Mouse (Mus musculus): ENCODE results near the gene Samhd1. TPM values are rescaled to one million over a fixed set of nuclear protein-coding genes. Genes with fewer than 3 reads are reported as not detected.

Samhd1 gene
- polyA plus RNA-seq, 1 experiment from 2014 or later: 32.4 TPM

DNA sequence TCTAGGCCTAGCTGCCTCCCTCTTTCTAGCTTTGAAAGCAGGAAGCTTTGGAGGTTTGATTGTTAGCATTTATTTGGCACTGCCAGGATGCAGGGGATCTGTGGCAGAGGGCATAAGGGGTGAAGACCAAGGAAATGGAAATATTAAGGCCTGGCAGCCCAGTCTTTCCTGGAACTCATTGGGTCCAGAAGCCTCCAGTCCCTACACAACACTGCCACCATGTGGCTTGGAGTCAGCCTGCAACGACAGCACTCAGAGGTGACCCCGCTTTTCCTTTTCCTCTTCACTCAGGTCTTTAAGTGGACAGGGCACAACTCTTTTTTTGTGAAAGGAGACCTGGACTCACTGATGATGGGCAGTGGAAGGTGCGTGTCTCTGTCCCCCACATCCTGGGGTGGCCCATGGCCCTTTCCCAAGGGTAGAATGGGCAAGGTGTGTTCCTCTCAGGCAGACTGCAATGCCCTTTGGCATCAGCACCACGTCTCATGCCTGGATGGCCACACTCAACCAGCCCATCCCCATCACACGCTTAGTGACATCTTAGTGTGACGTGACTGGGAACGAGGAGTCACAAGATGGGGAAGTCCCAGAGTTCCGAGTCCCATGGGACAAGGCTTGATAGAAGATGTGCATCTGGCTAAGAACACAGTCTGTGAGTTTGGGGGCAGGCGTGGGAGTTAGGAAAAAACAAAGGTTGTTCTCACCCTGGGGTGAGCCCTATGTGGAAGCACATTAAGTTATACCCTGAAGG lies 39.9 kb downstream of the Samhd1 start:
- WGBS: 57% methylated on average over 9 of the region's 9 CpGs
- Histone ChIP-seq H3K9ac (ENCODE audit: low read length) (no peak overlapping the region), H3K4me2 (ENCODE audit: low read depth, low read length) (no peak overlapping the region), H3K9me3 (ENCODE audit: control insufficient read depth, low read length) (no peaks in the 10 kb centered on the region), H3K27ac (ENCODE audit: low read length) (no peak overlapping the region), H3K36me3 (ENCODE audit: control insufficient read depth, insufficient read depth, low read length) (no peaks in the 10 kb centered on the region; the same call in 1 of the 2 replicates), H3K4me1 (replicated peaks; ENCODE audit: control insufficient read depth, insufficient read depth, low read length) (peaks cover 9% of the 10 kb centered on the region), H3K27me3 (ENCODE audit: control insufficient read depth, insufficient read depth, low read depth, low read length) (no peaks in the 10 kb centered on the region), H3K4me3 (ENCODE audit: low read length) (no peak overlapping the region)
- ATAC-seq (ENCODE audit: low read depth): peak; percentile 65

GRCm38 (mm10) chr2:157092024-157092423 lies 43.0 kb downstream of the Samhd1 start:
- no peak overlapping the region for H3K4me3 ChIP-seq (ENCODE audit: low read length)
- no peak overlapping the region for H3K27ac ChIP-seq (ENCODE audit: low read length)
- no peaks in the 10 kb centered on the region; the same call in 1 of the 2 replicates for H3K36me3 ChIP-seq (ENCODE audit: control insufficient read depth, insufficient read depth, low read length)
- peak; percentile 57 for ATAC-seq (ENCODE audit: low read depth)
- no peak overlapping the region for H3K9ac ChIP-seq (ENCODE audit: low read length)
- no peak overlapping the region for H3K4me2 ChIP-seq (ENCODE audit: low read depth, low read length)
- H3K4me1 ChIP-seq (replicated peaks; ENCODE audit: control insufficient read depth, insufficient read depth, low read length): peaks cover 9% of the 10 kb centered on the region
- no peaks in the 10 kb centered on the region for H3K27me3 ChIP-seq (ENCODE audit: control insufficient read depth, insufficient read depth, low read depth, low read length)
- H3K9me3 ChIP-seq (ENCODE audit: control insufficient read depth, low read length): no peaks in the 10 kb centered on the region
- 25% methylated on average over 8 of the region's 8 CpGs for whole genome bisulfite sequencing

DNA sequence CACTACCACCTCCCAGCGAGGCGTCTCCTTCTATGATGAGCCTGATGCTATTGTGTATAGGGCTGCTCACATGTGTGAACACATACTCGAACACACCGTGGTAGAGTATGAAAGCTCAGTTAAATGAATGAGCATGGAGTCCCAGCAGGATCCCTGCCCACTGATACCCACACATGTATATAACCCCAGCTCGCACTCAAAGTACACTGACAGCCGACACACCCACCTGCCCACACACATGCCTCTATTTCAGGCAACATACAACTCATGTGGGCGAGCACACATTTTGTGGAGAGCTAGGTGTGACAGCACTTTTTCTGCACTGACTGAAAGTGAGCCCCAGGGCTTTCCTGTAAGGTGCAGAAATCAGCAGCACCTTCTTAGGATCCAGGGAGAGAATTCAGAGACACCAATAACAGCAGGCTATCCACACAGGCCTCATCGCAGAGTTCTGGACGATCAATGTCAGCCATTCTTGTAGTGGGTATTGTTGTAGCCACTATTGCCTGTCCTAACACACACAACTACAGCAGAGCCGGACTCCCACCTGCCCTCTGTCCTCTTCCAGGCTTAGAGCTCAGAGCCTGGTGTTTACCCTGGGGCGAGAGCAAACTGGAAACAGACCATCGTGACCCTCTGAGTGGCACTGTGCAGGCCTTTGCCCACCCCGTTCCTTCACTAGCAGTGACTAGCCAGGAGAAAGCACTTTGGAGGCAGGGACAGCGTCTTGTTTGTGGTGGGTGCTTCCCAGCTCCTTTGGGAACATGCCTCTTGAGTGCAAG lies 47.3 kb downstream of the Samhd1 start:
- H3K4me1 ChIP-seq (replicated peaks; ENCODE audit: control insufficient read depth, insufficient read depth, low read length): peaks cover 13% of the 10 kb centered on the region
- 0 out of 2 replicates have a peak overlapping the region, but pooled peaks have one; percentile 11 for H3K9ac ChIP-seq (ENCODE audit: low read length)
- H3K9me3 ChIP-seq (ENCODE audit: control insufficient read depth, low read length): no peaks in the 10 kb centered on the region
- H3K27me3 ChIP-seq (ENCODE audit: control insufficient read depth, insufficient read depth, low read depth, low read length): no peaks in the 10 kb centered on the region
- no peak overlapping the region for H3K4me3 ChIP-seq (ENCODE audit: low read length)
- H3K27ac ChIP-seq (ENCODE audit: low read length): no peak overlapping the region
- WGBS: 75% methylated on average over 14 of the region's 14 CpGs
- H3K4me2 ChIP-seq (ENCODE audit: low read depth, low read length): no peak overlapping the region
- no peaks in the 10 kb centered on the region for H3K36me3 ChIP-seq (ENCODE audit: control insufficient read depth, insufficient read depth, low read length)
- ATAC-seq (ENCODE audit: low read depth): no peak

- 81% methylated on average over 8 of the region's 8 CpGs for WGBS
- Histone ChIP-seq H3K4me3 (ENCODE audit: low read length) (no peak within 1 kb of the TSS), H3K4me1 (replicated peaks; ENCODE audit: control insufficient read depth, insufficient read depth, low read length) (peaks cover 7% of the 10 kb centered on the region), H3K9ac (ENCODE audit: low read length) (no peak within 1 kb of the TSS), H3K36me3 (ENCODE audit: control insufficient read depth, insufficient read depth, low read length) (no peaks in the 10 kb centered on the region), H3K27me3 (ENCODE audit: control insufficient read depth, insufficient read depth, low read depth, low read length) (no peaks in the 10 kb centered on the region), H3K4me2 (ENCODE audit: low read depth, low read length) (no peak within 1 kb of the TSS), H3K27ac (ENCODE audit: low read length) (no peak within 1 kb of the TSS), H3K9me3 (ENCODE audit: control insufficient read depth, low read length) (no peaks in the 10 kb centered on the region)
- no peak for ATAC-seq (ENCODE audit: low read depth)
Measured at GRCm38 (mm10) chr2:157086796-157087195, 48.3 kb downstream of the Samhd1 start, which contains the start of gene Tldc2. Gene Tldc2, plus strand, starts transcription at chr2:157087055.

DNA sequence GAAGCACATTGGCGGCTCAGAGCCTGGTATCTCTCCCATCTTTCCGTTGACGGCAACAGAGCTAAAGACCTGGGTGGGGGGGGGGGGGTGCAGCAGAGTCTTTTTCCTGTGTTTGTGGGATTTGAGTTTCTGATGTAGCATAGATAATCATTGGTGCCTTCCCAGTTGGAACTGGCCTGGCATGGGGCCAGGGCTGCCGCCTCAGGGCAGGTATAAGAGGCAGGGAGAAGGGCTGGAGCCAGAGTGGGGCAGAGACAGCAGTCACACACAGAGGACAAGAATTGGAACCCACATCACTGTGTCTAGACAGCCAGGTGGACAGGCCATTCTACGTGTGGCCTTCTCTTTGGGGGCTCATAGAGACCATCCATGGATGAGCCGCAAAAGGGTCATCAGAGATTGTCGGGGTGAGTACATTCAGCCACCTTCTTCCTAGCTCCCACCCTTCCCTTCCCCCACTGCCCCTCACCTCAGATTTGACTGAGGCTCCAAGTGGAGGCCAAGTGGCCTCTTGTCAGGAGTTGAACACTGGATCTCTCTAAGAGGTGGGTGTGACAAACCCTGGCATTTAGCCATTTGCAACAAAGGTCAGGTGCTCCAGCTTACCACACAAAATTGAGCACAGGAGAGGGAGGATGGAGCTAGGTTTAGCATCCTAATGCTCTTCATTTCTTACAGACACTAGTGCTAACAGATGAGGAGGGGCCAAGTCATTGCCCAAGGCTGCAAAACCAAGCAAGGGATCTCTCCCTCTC lies 50.1 kb downstream of the Samhd1 start:
- Histone ChIP-seq H3K4me1 (replicated peaks; ENCODE audit: control insufficient read depth, insufficient read depth, low read length) (peaks cover 4% of the 10 kb centered on the region; the same call in 1 of the 2 replicates), H3K9me3 (ENCODE audit: control insufficient read depth, low read length) (no peaks in the 10 kb centered on the region), H3K9ac (ENCODE audit: low read length) (no peak overlapping the region), H3K27ac (ENCODE audit: low read length) (no peak overlapping the region), H3K27me3 (ENCODE audit: control insufficient read depth, insufficient read depth, low read depth, low read length) (no peaks in the 10 kb centered on the region), H3K36me3 (ENCODE audit: control insufficient read depth, insufficient read depth, low read length) (no peaks in the 10 kb centered on the region), H3K4me2 (ENCODE audit: low read depth, low read length) (no peak overlapping the region), H3K4me3 (ENCODE audit: low read length) (no peak overlapping the region)
- peak; percentile 34; the same call in 1 of the 2 replicates for ATAC-seq (ENCODE audit: low read depth)
- 66% methylated on average over 7 of the region's 7 CpGs for WGBS

GRCm38 (mm10) chr2:157081960-157082359 lies 53.1 kb downstream of the Samhd1 start:
- Histone ChIP-seq H3K4me2 (ENCODE audit: low read depth, low read length) (no peak overlapping the region), H3K4me3 (ENCODE audit: low read length) (no peak overlapping the region), H3K4me1 (replicated peaks; ENCODE audit: control insufficient read depth, insufficient read depth, low read length) (peaks cover 13% of the 10 kb centered on the region), H3K9me3 (ENCODE audit: control insufficient read depth, low read length) (no peaks in the 10 kb centered on the region), H3K27ac (ENCODE audit: low read length) (no peak overlapping the region), H3K9ac (ENCODE audit: low read length) (no peak overlapping the region), H3K36me3 (ENCODE audit: control insufficient read depth, insufficient read depth, low read length) (no peaks in the 10 kb centered on the region), H3K27me3 (ENCODE audit: control insufficient read depth, insufficient read depth, low read depth, low read length) (no peaks in the 10 kb centered on the region)
- ATAC-seq (ENCODE audit: low read depth): no peak
- 32% methylated on average over 7 of the region's 7 CpGs for WGBS

GRCm38 (mm10) chr2:157081331-157081730 lies 53.7 kb downstream of the Samhd1 start:
- Histone ChIP-seq H3K4me3 (ENCODE audit: low read length) (no peak overlapping the region), H3K36me3 (ENCODE audit: control insufficient read depth, insufficient read depth, low read length) (no peaks in the 10 kb centered on the region), H3K27ac (ENCODE audit: low read length) (no peak overlapping the region), H3K4me2 (ENCODE audit: low read depth, low read length) (no peak overlapping the region), H3K9me3 (ENCODE audit: control insufficient read depth, low read length) (no peaks in the 10 kb centered on the region), H3K9ac (ENCODE audit: low read length) (no peak overlapping the region), H3K27me3 (ENCODE audit: control insufficient read depth, insufficient read depth, low read depth, low read length) (no peaks in the 10 kb centered on the region), H3K4me1 (replicated peaks; ENCODE audit: control insufficient read depth, insufficient read depth, low read length) (peaks cover 20% of the 10 kb centered on the region)
- ATAC-seq (ENCODE audit: low read depth): no peak
- 92% methylated on average over 8 of the region's 8 CpGs for WGBS

GRCm38 (mm10) chr2:157079701-157080180 lies 55.3 kb downstream of the Samhd1 start:
- peak overlapping the region; percentile 95 for H3K9ac ChIP-seq (ENCODE audit: low read length)
- no peaks in the 10 kb centered on the region for H3K9me3 ChIP-seq (ENCODE audit: control insufficient read depth, low read length)
- H3K4me1 ChIP-seq (replicated peaks; ENCODE audit: control insufficient read depth, insufficient read depth, low read length): peaks cover 31% of the 10 kb centered on the region
- no peaks in the 10 kb centered on the region for H3K27me3 ChIP-seq (ENCODE audit: control insufficient read depth, insufficient read depth, low read depth, low read length)
- WGBS: 10% methylated on average over 16 of the region's 16 CpGs
- no peaks in the 10 kb centered on the region for H3K36me3 ChIP-seq (ENCODE audit: control insufficient read depth, insufficient read depth, low read length)
- H3K4me3 ChIP-seq (ENCODE audit: low read length): peak overlapping the region; percentile 80
- peak overlapping the region; percentile 65 for H3K4me2 ChIP-seq (ENCODE audit: low read depth, low read length)
- H3K27ac ChIP-seq (ENCODE audit: low read length): peak overlapping the region; percentile 95
- no peak for ATAC-seq (ENCODE audit: low read depth)

Data from lung, embryonic 16.5 days (tissue).